Mouse (Mus musculus) heart, postnatal 0 days (tissue): Measurements from ENCODE around the gene Zfp697.
"Not testable (repeated sequence)": the region's sequence is repeated elsewhere in the genome, so short reads cannot be mapped to it uniquely, and the experiment has no call there.

Source experiments
- CTCF ChIP-seq: IDR thresholded peaks from 2 replicates; pipeline ENCODE4 v1.5.1; 2016; ENCODE audit warnings: antibody characterized with exemption, control low read depth, low read depth
- EP300 ChIP-seq: IDR thresholded peaks from 2 replicates; pipeline ENCODE4 v1.6.1; 2016; ENCODE audit warnings: antibody characterized with exemption, low read depth

GRCm38 (mm10) chr3:98522779-98523178 is 140.5 kb downstream of the Zfp697 start:
- TF ChIP-seq CTCF, EP300: not testable (repeated sequence)
